Mouse (Mus musculus): Measurements from ENCODE around the gene Samd4.
"Not testable (repeated sequence)": the region's sequence is repeated elsewhere in the genome, so short reads cannot be mapped to it uniquely, and the experiment has no call there.

Samd4 gene

DNA sequence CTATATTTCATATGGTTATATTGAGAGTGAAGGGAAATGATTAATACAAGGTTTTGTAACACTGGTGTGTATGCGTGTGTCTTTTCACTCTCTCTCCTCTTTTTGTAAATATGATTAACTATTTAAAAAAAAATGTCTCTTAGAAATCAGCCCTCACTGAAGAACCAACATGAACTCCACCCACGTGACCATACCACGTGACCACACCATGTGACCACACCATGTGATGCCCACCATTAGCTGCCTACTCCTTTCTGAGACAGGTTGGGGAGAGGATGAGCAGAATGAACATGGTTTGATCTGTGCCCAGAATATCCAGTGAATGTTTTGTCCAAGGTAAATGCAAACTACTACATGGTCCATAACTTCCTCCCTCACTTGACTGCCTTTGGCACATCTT is 223.1 kb downstream of the Samd4 start:
- DNase-seq (ENCODE audit: low read depth, low spot score) = no peak

DNA sequence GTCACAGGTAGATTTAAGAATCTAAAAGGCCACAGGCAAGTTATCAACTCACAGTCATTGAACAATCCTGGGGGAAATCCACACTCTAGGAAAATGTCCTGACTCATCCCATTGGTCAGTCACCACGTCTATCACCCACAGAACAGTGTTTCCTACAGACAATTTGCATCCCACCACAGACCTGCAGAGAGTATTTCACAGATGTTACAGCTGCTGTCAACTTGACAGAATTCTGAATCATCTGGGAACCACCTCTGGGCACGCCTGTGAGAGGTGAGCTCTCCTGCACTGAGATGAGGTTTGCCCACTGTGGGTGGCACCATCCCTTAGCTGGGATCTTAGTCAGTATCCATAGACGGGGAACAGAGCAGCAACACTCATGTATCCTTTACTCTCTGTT is 224.8 kb downstream of the Samd4 start:
- DNase-seq (ENCODE audit: low read depth, low spot score) = no peak

DNA sequence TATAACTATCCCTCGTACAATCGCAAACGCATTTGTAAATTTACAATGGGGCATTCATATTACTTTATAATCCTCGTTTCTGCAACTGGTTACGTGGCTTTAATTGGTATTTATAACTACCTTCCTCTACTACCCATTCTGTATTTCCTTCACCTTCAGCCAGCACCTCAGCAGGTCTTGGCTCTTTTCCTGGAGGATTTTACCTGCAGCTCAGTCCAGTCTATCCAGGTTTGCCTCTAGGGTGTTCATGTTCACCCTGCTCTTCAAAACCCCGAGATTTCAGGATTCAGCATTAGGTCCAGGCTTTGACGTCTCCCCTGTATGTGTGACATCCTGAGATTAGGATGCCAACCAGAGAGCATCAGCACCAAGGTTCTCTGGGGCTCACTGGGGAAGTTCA is 227.7 kb downstream of the Samd4 start:
- DNase-seq (ENCODE audit: low read depth, low spot score) = not testable (repeated sequence)

DNA sequence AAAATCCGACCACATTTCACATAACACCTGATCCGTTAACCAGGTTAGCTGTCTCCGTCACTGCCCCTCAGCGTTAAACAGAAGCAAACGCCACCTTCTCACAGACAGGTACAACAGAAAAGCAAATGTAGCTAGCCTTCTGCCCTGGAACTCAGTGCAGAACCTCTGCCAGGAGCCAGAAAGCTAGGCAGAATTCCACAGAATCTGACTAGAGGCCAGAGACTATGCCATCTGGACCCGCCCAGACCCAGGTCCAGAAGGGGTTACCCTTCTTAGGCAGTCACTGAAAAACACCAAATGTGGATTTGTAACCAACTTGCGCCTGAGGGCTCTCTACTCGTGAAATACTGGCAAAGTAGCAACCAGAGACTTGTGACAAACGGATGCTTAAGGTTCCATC is 228.7 kb downstream of the Samd4 start:
- no peak for DNase-seq (ENCODE audit: low read depth, low spot score)

DNA sequence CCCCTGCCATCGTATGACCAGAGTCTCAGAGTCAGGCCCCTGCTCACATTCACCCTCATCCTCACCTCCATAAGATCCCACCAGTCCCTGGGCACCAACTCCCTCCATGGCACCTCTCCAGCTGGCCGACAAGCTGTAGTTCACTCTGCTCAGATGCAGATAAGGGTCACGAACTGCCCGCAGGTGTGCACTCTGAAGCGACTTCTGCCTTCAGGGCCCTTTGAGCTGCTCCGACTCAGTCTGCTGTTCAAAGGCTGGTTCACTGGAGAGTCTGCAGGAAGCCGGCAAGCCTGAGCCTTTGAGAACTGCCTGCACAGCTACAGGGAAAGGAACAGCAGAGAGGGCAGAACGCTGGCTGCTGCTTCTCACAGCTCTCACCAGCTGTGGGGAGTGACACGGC is 232.5 kb downstream of the Samd4 start:
- DNase-seq (ENCODE audit: low read depth, low spot score) = no peak

DNA sequence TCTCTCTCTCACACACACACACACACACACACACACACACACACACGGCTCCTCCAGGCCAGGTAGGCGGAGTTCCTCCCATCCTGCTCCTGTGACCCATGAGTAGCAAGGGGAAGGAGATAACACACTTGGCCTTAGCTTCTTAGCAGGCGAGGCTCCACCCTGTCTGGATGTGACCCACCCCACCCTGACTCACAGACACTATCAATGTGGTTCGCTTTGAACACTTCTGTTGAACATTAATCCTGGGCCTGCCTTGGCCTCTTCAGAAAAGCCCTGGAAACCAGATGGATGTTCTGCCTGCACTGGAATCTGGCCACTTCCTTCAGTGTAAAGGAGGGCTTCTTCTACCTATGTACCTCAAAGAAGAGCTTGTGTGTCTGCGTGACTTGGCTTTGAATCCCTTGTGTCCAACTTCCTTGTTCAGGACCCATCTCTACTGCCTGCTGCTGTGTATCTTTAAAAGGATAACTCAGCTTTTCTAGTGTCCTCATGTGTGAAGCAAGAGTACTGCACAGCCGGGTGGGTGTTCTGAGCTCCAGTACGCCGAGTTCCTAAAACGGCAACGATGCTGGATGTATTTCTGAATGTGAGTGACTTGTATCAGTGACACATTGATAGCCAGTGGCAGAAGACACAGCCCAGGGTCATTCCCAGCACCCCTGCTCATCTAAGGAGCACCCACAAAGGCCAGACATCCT is 233.6 kb downstream of the Samd4 start:
- DNase-seq (ENCODE audit: low read depth, low spot score) = peak; percentile 37

DNA sequence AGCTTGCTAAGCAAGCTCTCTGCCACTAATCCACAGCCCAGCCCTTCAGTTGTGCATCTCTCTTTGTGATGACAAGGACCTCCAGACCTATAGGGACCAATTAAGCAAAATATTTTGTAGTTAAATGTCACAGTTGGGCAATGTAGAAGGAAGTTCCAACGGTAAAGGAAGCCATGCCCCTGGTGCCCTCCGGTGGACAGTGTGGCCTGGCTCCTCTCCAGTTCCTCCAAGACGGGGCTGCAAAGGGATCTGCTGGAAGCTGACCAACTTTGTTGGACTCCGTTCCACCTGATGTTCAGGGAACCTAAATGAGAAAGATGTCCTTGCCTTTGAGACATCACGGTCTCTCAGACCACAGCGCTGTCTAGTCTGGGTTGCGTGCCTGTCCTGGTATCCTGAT is 234.9 kb downstream of the Samd4 start:
- no peak for DNase-seq (ENCODE audit: low read depth, low spot score)

DNA sequence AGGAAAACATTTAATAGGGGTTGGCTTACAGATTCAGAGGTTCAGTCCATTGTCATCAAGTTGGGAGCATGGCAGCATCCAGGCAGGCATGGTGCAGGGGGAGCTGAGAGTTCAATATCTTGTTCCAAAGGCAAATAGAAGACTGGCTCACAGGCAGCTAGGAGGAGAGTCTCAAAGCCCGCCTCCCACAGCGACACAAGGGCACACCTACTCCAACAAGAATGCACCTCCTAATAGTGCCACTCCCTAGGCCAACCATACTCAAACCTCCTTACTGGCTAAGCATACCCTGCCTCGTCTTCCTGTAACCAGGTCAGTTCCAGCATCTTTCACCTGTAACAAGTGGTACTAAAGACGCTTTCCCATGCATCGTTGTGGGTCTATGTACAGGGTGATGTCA is 245.3 kb downstream of the Samd4 start:
- DNase-seq (ENCODE audit: low read depth, low spot score) = no peak

DNA sequence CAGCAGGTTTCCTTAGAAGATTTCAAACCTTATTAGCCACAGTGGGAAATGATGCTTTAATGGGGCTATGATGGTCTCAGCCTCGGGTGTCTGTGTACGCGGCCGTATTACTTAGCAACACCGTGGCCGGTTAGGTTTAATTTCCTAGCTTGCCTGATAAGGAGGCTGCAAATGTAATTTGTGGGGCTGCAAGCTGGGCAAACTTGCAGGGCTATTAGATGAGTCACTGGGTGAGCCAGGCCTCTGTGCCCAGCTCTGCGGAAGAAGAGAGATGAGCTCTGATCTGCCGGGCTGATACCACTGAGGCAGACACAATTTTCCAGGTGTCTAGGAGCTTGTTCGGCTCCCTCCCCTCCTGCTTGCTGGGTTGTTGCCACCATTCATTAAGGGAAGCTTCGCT is 251.3 kb downstream of the Samd4 start:
- no peak for DNase-seq (ENCODE audit: low read depth, low spot score)

DNA sequence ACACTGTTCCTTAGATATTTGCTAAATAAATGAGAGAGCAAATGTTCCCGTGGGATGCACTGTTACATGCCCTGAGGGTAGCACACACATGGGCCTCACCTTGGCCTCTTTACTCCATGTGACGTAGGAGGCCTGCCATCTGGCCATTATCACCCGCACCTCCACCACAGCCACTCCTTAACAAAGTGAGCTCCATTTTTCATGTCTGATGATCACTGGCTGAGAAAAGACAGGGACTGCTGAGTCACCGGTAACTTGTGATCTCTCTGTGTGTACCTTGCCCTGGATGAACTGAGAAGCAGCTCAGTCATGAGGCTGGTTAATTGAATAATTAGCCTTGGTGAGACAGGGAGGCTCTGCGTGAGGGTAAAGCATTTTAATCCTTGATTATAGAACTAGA is 254.0 kb downstream of the Samd4 start:
- DNase-seq (ENCODE audit: low read depth, low spot score) = no peak

DNA sequence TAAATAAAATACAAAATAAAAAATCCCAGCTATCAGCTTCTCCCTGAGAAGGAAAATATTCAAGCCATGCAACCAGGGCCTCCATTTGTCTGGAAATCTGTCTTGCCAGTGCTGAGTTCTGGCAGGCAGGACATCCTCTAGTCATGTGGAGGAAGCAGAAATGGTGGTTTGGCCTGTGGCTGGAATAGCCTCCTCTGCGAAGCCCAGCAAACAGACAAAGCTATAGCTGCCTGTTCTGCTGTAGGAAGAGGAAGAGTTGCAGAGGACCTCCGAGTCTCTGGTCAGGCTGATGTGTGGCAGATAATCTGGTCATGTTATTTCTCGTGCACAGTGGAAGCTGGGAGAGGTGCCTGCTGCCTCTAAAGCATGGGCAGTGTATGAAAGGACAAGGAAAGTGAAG is 256.2 kb downstream of the Samd4 start:
- DNase-seq (ENCODE audit: low read depth, low spot score) = no peak

DNA sequence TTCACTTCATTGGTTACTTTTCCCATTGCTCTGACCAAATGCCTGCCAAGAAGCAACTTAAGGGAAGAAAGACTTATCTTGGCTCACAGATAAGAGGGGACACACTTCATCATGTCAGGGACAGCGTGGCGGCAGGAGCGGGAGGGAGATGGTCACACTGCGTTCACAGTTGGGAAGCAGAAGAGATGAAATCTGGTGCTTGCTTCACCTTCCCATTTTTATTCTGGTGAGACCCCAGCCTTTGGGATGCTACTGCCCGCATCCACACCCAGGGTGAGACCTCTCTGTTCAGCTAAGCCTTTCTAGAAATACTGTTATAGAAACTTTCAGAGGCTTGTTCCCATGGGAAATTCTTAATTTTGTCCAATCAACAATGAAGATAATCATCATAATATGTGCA is 261.7 kb downstream of the Samd4 start:
- no peak for DNase-seq (ENCODE audit: low read depth, low spot score)

DNA sequence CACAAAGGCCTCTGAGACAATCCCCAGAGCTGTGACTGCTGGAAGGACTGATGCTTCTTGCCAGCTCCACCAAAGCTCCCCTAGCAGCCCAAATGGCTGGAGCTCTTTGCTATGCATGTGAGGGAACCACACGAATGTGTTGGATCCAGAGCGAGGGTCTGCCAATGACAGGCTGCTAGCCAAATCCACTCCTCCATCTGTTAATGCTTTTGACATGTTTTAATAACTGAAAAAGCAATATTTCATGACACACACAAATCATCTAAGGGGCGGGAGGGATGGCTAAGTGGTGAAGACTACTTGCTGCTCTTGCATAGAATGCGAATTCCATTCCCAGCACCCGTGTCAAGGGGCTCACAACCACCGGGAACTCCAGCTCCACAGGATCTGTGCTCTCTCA is 268.7 kb downstream of the Samd4 start:
- DNase-seq (ENCODE audit: low read depth, low spot score) = no peak

DNA sequence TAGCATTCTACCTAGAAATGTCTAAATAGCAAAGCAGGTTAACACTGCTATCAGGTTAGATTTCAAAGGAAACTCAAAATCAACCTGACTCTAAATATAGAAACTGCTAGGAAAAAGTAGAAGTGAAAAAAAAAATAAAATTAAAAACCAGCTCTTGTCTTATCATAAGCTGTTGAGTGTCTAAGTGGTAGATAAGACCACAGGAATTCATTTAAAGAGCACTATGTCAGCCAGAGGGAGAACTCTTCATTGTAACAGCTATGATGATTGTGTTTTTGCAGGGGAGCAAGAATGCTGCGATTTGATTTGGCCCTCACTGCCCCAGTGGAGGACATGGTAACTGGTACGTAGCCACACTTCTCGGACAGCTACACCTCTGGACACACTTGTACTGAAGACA is 271.6 kb downstream of the Samd4 start:
- no peak for DNase-seq (ENCODE audit: low read depth, low spot score)

Measured in c-Kit-negative CD71-positive TER-119-positive erythroid progenitor cells, embryonic 14.5 days (primary cell).